Mouse (Mus musculus) neutrophil, adult 5-6 weeks (primary cell): ENCODE data around the gene Ap5z1. TPM values are rescaled to one million over a fixed set of nuclear protein-coding genes. Genes with fewer than 3 reads are reported as not detected.

Source experiments
- ATAC-seq: fragments of 151-379, 151-347 bp; 2 replicates; pipeline ENCODE4 v1.8.0; 2017; ENCODE audit warnings: mild to moderate bottlenecking, moderate TSS enrichment; ENCODE audit not compliant: insufficient number of reproducible peaks, poor library complexity, low FRiP score, severe bottlenecking; ENCODE audit errors: extremely low read depth
- total RNA-seq: library from RNA; stranded (forward); fragments of 200-1000 nt; gene quantifications from 2 replicates; pipeline ENCODE4 v1.2.3, GENCODE M21; 2017

Ap5z1 gene
- 18.0 and 19.8 TPM in 2 replicates for total RNA-seq

DNA sequence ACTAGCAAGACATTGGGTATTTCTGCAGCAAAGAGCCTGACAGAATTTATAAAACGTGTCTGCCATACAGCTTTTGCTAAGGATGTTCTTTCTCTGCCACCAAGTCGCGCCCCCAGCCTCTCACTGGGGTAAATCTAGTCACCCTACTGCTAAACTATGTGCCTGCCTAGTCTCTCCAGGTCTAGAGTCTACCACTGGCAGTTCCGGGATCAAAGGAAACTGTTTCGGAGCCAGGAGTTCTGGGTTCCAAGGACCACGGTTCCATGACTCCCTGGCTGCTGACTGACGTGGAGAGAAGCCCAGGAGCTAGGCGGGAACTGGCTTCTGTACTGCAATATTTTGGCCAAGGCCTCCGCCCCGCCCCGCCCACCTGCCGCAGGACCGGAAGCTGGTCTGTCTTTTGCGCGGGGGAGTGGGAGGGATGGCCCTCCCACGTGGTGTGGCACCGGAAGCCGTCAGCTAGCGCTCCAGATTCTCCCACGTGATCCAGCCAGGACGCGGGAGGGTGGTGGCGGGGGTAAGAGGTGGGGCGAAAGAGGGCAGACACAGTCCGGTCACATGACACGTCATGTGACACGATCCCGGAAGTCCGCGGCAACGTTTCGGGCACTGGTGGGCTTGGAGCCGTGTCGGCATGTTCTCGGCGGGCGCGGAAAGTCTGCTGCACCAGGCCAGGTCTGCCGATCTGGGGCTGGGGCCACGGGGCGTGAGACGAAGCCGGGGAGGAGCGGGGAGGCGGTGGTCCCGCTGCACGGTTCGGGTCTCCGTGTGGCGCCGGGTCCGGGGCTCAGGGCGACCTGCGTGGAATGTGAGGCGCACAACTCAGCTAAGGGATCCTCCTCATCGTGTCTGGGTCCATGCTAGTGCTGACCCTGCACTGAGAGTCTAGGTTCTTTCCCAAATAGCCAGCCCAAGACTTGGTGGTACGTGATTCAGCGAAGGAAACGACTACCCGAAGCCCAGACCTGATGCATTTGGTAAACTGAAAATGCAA is at the start of gene Ap5z1:
Gene Ap5z1 (plus strand): TSS at position 484 of the 994 bp plus-strand sequence.
- ATAC-seq, result peak; percentile 88

DNA sequence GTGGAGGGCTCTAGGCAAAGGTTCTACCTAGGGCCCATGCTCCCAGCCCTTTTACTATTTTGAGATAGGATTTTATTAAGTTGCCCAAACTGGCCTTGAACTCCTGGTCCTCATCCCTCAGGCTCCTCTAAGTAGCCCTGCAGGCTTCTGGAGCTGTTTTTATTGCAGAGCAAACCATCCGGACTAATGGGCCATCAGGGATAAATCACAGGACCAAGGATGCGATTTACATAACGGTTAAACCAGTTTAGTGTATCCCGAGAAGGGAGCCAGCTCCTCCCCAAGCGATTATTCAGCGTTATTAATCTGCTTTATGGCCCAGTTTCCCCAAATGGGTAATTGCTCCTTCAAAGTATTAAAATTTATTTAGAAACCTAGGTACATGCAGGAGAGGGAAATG is 48.3 kb upstream of the Ap5z1 start:
- ATAC-seq, result no peak

DNA sequence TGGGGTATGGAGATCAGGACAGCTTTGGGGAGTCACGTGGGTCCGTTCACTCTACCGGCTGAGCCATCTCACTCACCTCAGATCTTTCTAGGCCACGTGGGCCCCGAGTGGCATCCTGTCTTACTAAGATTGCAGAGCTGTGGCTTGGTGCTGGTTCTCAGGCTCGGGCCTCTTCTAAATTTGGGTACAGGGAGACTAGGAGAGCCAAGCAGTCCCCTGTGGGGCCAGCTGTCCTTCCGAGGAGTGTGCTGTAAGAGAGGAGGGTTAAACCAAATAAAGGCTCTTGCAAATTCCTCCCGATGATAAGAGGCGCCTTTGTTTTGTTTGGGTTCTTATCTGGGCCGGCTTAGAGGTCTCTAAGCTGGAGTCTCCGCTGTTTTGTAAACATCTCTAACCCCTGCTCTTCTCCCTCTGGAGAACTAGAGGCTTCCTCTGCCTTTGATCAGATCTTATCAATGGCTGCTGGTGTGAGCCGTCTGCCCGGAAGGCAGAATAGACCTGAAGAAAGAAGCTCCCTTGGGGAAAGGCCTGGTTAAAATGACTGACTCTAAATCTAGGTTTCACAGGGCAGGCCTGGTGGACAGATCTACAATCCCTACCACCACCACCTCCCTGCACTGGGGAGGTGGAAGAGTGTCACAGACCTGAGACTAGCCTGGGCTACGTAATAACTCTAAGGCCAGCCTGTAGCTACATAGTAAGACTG is 47.5 kb upstream of the Ap5z1 start:
- ATAC-seq, result peak; percentile 40; the same call in 1 of the 2 replicates

DNA sequence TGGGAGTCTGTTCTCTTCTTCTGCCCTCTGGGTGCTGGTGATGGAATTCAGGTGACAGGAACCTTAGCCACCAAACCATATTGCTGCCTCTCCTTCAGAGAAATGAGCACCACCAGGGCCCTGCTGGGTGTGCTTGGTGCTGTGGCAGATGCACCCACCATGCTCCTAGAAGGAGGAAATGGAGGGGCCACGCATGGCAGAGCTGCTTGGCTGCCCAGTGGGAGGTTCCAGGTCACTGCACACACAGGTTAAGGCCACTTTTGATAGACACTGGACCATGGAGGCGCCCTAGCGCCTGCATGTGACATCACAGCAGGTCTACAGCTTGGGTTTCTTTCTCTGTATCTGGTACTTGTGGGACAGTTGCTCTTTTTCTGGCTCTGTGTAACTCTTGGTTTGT is 46.6 kb upstream of the Ap5z1 start:
- ATAC-seq, result peak; percentile 24; the same call in 1 of the 2 replicates

DNA sequence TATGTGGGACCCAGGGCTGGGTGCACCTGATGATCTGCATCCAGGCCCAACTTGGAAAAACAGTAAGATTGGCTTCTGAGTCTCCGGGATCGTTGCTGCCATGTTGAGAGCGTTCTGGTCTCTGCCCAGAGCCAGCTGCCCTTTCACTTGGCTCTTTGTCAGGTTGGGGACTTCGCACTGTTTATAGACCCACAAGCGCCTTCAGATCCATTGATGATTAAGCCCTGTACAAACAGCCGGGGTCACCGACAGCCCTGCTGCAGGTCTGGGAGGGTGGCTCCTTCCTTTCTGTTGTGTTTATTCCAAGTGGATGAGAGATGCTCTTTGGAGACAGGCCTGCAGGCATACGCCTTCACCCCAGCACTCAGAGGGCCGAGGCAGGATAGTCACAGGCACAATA is 45.9 kb upstream of the Ap5z1 start:
- ATAC-seq, result no peak

DNA sequence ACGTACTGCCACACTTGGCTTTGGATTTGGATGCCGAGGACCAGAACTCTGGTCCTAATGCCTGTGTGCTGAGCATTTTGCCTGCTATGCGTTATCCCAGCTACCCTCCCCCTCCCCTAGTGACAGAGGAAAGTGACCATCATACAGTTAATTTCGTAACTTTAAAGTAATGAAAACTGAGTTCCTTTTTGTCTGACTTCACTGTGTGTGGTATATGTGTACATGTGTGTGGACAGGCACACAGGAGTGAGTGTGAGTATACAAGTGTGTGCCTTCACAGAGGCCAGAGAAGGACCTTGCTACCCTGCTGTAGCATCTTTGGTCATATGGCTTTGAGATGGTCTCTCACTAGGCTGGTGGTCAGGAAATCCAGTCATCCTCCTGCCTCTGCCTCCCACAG is 45.3 kb upstream of the Ap5z1 start:
- no peak for ATAC-seq

DNA sequence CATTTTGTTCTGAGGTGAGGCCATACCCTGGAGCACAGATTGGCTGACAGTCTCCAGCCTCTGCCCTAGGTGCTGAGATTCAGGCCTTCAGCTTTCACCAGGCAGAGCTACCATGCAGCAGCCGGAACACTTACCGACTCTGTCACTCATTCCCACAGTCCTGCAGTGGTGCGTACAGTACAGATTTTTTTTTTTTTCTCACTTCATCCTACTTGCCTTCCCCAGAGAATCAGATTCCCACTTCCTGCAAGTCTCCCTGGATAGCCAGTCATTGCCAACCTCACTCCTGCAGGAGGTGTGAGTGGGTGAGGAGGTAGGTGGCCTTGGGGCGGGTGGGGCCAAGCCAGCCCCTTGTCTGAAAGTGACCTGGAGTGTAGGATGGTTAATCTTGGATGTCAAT is 43.4 kb upstream of the Ap5z1 start:
- no peak for ATAC-seq

DNA sequence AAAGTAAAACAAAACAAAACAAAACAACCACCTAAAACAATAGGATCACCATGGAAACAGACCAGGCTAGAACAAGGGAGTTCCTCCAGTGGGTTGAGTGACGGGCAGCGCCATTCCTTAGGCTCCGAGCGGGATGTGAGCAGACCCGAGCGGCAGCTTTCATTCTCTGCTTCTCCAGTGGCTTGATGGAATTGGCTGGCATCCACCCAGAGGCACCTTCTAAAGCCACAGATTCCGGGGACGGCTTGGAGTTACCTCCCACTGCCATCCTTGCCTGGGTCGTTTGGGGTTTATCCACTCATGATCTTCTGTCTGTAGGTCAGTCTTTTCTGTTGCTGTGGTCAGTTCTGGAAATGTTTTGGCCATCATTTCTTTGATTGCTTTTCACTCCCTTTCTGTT is 42.8 kb upstream of the Ap5z1 start:
- ATAC-seq, result no peak

DNA sequence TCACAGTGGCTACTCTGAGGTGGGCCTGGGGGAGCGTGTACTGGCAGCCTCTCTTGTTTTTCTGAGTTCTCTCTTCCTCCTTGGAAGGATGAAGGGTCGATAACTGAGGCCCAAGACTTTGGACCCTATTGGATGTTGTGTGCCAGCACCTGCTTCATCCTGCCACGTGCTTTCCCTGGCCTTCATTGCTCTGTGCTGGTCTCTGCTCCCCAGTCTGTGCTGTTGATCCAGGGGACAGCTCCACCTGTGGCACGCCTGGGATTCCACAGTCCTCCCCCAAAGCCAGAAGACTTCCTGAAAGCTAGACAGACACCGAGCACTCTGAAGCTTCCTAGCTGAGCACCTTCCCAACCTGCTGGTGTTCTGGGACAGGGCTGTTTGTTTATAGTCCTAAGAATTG is 41.9 kb upstream of the Ap5z1 start:
- ATAC-seq, result no peak

DNA sequence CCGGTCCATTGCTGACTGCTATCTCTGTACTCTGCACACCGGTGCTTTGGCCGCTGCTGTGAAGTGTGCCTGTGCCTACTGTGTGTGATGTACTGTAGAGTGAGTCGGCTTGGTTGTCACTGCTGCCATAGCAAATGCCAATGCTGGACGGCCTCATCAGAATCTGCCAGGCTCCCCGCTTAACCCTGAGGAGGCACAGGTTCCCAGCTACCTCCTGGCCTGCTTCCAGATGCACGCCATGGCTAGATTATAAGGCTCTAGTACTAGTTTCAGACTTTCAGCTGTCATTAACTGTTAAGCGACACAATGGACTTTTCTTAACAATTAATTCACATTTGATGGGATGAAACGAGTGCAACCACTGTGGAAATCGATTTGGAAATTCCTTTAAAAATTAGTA is 40.6 kb upstream of the Ap5z1 start:
- no peak for ATAC-seq

DNA sequence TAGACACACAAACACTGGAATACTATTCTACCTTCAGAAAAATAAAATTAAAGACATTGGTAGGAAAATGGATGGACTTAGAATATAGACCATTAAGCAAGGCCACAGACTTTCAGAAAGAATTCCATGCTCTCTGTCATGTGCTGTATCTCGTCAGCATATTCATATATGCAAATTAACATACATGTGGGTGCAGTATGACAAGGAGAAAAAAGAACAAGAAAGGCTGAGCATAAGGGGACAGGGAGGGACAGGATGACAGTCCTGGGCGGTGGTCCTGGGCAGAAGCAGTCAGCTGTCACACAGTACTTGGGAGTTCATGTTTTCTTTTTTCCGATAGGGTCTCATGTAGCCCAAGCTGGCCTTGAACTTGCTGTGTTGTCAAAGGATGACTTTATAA is 40.0 kb upstream of the Ap5z1 start:
- ATAC-seq, result no peak

DNA sequence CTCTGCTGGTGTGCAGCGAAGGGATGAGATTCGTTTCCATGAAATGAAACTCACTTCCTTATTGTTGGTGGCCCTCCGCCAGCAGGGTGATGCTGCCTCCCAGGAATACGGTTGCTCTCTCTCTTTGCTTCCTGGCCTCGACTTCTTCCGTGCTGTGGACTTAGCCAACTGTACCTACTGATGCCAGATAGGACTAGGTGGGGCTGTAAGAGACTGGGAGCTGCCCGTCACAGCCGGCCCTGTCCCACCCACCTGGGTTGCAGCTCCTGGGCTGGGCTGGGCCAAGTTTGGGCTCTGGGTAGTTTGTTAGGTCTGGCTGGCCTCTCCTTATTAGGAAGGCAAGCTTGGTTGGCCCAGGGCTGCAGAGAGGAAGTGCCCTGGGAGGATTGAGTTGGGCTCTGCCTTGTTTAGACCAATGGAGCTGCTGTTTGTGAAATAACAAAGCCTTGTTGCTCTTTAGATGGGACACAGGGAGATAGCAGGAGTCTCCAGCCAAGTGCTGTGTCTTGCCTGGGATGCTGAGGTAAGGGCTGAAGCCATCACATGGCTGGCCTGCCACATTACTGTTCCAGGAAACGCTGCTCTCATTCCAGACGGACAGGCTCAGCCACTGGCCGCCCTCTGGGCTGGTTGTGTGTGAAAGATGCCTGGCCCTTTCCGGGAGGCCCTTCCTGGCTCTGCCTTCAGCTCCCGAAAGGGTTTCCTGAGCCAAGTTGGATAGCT is 39.0 kb upstream of the Ap5z1 start:
- ATAC-seq, result peak; percentile 53

DNA sequence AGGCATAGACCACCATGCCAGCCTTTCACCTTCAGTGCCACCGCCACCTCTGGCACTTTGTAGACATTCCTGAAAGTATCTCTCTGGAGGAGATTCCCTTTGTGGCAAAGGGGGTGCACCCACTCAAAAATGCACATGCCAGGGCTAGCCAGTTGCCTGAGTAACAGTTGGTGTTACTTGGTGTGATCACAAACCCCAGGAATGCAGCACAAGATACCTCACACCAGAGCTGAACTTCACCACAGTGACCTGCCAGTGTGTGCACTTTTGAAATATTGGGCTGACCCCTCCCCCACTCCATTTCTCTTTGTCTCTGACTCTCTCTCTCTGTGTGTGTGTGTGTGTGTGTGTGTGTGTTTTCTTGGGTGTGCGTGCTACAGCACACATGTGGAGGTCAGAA is 37.3 kb upstream of the Ap5z1 start:
- ATAC-seq, result no peak

DNA sequence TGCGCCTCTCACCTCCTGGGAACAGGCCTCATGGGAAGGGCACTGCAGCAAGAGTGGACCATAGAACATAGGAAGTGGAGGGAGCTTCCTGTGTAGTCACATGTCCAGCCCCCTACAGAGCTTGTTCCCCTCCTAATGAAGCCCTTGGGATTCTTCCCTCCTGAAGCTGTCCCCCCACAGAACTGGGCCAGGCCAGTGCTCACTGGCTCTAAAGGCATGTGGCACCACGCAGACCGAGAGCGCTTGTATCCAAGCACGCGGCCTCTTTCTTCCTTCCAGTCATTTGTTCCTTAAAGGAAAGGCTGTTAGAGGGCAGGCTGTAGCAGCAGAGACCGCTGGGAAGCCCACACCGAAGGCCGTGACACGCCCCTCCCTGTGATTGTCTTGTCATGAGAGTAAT is 35.9 kb upstream of the Ap5z1 start:
- no peak for ATAC-seq

DNA sequence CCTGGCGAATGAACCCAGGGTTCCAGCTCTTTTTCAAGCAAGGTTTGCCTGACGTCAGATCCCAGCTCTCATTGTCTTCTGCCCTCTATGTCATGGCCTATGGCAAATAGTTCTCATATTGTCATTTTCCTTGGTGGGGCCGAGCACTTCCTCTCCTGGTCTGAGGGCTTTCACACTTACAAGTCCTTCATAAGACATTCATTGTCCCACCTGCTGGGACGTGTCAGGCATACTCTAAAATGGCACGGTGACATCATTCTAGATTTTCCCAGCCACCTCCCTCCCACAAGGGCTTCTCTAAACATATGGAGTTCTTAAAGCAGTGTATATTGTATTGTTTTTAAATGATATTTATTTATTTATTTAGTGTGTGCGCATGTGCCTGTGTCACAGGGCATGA is 35.1 kb upstream of the Ap5z1 start:
- ATAC-seq, result no peak

DNA sequence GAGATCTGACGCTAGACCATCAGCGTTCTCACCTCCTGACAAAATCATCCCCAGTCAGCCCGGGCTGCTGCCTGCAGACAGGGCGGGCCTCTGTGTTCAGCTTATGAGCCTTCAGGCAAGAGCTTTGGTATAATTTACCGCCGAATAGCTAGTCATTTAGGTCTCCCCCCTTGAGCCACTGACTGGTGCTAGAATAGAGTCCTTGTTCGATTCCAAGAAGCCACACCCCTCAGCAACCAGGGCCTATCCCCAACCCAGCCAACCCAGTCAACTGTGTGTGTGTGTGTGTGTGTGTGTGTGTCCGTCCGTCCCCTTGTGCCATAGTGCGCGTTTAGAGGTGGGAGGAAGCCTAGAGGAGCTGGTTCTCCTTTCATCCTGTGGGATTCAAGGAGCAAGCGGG is 32.7 kb upstream of the Ap5z1 start:
- ATAC-seq, result no peak

DNA sequence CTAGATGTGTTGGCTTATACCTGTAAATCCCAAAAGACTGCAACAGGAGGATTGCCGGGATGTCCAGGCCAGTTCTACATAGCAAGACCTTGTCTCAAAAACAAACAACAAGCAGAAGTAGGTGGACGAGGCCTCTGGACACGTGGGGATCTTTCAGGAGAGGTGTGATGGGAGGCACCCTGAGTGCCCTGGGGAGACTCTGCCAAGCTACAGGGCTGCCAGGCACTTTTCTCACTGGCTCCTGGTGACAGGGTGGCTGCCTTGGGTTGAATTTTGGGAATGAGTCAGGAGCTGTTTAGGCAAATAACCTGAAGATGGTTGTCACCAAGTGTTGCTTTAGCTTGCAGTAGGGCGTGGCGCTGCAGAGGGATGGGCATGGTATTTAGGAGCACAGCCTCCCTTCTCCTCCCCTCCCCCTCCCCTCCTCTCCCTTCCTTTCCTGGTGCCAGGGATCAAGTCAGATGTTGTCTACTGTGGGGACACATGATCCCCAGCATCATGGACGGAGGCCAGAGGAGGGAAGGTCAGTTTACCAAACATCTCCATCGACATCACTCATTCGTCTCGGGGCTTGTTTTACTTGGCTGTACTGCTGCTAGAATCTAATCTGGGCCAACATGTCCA is 31.8 kb upstream of the Ap5z1 start:
- no peak for ATAC-seq

DNA sequence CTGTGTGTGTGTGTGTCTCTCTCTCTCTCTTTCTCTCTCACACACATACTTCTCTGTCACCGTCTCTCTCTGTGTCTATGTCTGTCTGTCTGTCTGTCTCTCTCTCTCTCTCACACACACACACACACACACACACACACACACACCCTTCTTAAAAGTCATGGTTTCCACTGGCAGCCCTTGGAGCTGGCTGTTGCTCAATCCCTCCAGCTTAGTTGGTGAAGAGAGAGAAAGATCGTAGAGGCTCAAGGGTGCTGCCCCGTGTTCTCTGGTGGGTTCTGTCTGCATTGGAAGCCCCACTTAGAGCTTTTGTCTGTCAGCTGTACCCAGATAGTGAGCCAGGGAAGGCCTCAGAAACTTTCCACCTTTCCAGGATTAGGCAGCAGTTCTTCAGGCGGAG is 31.0 kb upstream of the Ap5z1 start:
- no peak for ATAC-seq

DNA sequence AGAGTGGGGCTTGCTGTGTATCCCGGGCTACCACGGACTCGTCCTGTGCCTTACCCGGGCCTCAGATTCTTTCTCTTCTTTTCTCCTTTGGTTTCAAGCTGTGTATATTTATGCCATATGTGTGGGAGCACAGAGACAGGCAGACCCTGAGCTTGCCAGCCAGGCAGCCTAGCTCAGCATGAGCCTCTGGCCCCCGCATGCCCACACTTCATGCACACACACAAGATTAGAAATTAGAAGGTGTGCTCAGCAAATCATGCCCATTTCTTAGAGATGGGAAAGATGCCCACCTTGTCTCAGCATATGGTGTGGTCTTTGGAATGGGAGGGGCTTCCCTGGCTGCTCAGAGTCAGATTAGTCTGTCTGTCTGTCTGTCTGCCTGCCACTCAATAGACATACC is 29.7 kb upstream of the Ap5z1 start:
- ATAC-seq, result no peak
